Mouse (Mus musculus): ENCODE data around the gene Car10.

Gene Car10

DNA sequence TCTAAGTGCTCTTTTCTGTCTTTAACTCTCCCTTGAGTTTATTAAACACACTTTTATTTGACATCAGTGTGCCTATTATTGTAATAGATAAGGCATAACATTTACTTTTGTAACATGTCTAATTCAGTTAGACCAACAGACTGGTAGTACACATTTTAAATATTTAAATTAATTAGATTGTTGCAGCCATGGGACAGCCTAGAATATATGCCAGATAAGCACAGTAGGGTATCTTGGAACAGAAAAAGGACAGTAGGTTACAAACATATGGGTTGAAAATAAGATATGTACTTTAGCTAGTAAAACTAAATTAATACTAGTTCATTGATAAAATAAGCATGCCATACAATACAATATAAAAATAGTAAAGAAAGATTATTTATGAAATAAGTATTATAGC is 74.6 kb downstream of the Car10 start:
- no peak for DNase-seq (ENCODE audit: low read depth, low spot score)

DNA sequence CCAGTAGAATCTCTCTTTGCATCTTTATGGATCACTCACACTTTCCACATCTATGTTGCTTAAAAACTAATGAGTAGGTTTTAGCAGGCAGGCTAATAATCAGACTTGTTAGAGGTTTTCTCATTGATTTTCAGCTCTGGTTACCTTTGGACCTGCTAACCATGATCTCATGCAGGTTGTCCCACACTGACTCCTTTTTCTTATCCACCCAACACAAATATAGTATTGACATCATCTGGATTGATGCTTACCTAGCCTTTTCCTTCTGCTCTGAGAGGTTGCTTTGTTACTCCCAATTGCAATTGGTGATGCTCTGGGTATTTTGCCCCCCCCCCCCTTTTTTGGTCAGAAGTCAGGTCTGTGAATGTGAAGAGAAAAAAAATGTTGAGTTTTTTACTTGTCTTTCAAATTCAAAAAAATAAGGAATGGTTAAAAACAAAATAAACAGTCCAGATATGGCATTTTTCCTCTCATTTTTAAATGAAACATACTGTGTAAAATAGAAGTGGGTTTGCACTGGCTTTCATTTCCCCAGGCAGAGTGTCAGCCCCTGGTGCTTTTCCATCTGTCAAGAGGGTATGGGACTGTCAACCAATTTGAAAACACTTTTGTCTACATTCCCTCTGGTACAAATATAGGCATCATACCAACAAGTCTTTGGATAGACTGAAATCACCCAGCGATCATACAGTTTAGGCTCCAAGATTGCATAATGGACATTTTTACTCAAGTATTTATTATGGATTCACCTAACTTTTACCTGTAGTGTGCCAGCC is 75.9 kb downstream of the Car10 start:
- DNase-seq (ENCODE audit: low read depth, low spot score), result peak; percentile 96

DNA sequence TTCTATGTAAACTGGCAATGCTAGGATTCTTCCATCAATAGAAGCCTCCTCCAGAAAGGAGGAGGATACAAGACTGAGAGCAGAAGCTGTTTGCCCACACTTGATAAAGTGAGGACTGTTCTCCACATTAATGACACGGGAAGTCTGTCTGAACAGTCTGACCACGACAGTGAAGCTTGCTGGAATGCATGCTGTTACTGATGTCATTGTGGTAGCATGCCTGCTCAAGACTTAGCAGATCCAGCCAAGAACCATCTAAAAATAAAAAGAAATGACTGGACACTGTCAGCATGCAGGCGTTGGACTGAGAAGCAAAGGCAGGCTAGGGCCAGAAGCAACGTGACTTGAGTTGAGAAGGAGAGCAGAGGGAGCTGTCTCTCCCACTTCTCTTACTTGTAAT is 87.6 kb downstream of the Car10 start:
- DNase-seq (ENCODE audit: low read depth, low spot score), result peak; percentile 94

DNA sequence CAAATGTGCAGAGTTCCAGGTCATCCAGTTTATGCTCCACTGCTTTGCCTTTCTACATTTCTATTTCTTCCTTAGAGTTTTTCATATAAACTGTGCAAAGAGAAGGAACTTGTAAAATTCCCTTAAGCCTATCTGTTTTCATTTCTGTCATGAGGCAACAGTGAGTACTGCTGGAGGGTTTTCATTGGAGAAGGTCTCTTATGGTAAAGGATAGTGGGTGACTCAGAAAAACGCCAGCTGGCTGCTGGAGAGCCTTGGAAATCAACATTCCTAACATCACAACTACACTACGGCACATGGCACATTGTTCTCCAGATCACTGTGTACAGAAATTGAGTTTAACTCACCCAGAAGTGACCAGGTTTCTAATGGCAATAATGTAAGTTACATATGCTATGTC is 88.3 kb downstream of the Car10 start:
- peak; percentile 75 for DNase-seq (ENCODE audit: low read depth, low spot score)

DNA sequence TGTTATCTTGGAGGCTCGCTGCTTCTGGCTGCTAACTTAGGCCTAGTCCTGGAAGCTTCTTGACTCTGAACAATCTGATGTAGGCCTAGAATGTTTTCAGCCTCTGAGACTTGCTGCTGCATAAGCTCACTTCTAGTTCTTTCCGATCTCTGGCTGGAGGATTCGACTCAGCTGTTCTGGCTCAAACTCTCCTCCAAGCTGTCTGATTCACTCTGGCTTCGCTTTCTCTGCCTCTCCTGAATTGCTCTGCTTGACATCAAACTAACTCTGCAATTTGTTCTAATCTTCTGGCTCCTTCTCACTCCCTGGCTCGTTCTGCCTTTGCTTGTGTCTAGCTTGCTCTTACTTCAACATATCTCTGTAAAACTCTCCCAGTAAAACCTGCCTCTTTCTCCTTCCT is 90.8 kb downstream of the Car10 start:
- DNase-seq (ENCODE audit: low read depth, low spot score), result peak; percentile 43

DNA sequence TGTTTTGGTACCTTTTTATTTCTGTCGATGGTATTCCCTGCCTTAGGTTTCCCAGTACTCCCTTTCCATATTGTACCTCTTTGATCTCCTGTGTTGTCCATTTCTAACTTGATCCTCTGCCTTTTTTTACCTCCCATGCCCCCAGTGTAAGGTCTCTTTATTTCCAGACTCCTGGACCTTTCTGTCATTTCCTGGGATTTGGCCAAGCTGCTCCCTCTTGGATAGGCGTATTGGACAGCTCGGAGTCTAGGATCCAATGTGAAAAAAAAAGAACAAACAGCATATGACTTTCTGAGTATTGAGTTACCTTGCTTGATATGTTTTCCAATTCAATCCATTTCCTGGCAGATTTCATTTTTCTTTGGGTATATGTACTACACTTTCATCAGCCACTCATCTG is 102.2 kb downstream of the Car10 start:
- peak; percentile 76 for DNase-seq (ENCODE audit: low read depth, low spot score)

DNA sequence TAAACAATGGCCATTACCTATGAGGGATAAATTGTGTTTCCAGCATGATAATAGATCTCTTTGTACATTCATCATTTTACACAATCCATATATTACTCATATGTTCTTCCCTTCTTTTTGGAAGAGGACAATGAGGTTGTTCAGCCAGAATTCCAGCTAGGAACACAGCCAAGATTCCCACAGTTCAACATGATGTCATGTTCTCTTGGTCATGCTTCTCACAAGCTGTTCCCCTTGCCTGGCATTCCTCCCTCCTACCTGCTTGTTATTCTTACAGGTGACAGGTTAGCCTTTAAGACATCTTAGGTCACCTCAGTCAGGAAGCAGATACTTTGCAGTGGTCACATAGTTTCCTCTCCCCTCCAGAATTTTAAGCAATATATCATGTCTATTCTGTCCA is 119.6 kb downstream of the Car10 start:
- peak; percentile 97 for DNase-seq (ENCODE audit: low read depth, low spot score)

DNA sequence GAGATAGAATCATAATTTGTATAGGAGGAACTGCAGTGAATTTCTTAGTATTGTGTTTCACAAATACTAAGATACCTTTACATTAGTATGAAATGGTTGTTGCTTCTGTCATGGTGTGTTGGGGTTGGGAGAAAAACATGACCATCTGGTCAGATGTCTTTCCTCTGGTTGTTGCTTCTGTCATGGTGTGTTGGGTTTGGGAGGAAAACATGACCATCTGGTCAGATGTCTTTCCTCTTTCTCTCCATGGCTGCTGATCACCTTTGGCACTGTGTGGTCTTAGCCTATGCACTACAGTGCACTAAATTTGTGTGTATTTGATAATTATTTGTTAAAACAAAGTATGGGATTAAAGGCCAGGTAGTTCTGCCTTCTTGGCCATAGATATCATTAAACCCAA is 132.2 kb downstream of the Car10 start:
- peak; percentile 75 for DNase-seq (ENCODE audit: low read depth, low spot score)

DNA sequence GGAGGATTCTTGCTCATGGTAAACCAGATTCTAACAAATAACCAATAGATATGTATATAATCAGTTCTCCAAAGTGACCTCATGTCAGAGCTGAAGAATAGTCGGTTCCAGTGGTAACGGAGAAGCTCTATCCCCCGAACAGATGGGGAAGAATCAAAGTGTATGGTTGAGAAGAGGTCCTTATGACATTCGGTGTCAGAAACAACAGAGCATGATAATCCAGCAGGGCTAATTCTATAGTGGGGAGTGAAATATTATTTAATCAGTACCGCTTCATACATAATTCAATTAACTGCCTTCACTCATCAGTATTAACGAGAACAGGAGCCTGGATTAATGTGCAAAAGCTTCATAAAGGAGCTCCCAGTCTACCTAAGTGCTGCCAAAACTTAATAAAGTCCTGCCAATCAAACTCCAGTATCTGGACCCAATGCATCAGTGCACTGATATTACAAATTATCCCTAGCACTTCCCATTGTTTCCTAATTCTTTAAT is 152.0 kb downstream of the Car10 start:
- DNase-seq (ENCODE audit: low read depth, low spot score), result no peak

DNA sequence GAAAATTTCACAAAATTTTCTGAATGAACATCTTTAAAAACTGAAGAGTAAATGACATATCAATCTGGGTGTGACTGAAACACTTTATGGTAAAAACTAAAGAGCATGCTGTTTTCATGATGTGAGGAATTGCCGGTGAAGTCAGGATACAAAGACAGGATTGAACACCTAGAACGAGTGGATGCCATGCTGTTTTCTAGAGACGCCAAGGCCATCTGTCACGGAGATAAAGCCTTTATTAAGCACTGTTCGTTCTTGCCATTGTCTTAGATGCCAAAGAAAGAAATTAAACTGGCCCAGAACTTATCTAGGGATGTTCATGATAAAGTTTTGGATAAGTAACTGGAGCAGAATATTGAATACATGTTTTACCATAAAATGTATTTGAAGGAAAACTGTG is 153.9 kb downstream of the Car10 start:
- peak; percentile 71 for DNase-seq (ENCODE audit: low read depth, low spot score)

DNA sequence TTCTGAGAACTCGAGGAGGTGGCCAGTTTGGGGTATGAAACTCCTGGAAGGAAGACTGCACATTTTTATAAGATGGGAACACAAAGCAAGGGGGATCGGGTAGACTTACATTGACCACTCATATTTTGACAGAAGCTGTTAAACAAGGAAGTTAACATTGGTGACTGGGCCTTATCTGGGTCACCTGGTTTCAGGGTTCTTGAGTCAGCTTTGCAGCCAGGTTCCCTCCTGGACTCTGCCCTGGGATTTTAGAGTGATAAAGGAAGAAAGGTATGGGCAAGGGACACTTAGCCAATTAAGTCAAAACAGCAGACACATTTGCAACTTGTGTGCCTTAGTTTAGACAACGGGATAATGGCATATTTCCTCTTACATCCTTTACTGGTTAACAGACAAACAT is 166.2 kb downstream of the Car10 start:
- DNase-seq (ENCODE audit: low read depth, low spot score), result no peak

DNA sequence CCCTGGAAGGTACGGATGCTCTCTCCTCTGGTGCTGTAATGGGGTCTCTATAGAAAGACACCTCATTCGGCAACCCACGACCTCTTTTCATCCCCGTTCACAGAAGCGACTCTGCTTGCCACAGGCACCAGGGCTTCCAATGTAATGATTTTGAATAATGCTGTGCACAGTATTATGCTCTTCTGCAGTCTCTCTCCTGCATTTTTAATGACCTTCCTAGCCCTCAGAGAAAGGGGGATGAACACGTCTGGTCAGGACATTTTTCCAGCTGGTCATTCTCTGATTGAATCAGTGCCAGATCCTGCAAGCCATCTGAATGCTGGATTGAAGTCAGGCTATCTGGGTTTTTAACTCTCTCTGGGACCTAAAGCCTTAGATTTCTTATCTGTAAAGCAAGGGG is 174.2 kb downstream of the Car10 start:
- peak; percentile 89 for DNase-seq (ENCODE audit: low read depth, low spot score)

DNA sequence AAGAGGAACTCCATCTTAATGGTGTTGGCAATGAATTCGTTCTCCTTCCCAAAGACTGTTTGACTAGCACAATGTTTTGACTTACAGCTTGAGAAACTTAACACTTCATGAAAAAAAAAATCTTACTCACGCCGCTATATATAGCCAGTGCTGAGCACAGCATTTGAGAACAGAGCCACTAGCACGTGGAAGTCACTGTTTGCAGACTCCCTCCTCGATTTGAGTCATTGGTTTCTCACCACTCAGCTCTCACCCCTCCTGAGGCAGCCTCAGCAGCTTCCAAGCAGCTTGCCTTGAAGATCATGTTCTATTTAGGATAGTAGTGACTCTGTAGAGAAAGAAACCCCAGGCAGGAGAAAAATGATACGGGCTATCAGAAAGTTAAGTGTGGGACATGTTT is 176.1 kb downstream of the Car10 start:
- DNase-seq (ENCODE audit: low read depth, low spot score), result peak; percentile 96

DNA sequence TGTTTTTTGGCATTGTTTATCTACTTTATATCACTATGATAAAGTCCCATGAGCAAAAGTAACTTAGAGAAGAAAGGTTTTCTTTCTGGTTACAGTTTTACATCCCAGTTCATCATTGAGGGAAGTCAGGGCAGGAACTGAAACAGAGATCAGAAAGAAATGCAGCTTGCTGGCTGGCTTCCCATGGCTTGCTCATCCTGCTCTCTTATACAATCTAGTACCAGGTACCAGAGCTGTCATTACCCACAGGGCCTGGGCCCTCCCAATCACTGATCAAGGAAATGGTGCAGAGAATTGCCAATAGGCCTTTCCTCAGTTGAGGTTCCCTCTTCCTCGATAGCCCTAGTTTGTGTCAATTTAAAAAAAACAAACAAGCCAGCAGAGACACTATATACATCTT is 195.8 kb downstream of the Car10 start:
- DNase-seq (ENCODE audit: low read depth, low spot score), result peak; percentile 45

DNA sequence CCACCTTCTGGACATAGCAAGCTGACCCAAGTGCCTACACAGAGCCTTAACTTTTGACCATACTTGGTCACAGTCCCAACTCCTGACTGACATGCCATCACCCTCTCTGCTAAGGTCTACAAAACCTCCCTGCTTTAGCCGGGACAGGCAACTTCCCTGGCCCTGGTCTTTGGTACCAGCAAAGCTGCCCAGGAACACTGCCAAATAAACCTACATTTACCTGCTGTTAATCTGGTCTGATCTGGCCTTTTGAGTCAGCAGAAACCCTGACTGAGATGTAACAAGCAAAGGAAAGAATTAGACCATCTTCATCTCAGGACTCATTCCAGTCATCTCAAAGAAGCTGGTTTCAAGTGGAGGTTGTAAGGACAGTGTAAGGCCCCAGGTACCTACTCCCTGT is 212.2 kb downstream of the Car10 start:
- DNase-seq (ENCODE audit: low read depth, low spot score), result peak; percentile 75

DNA sequence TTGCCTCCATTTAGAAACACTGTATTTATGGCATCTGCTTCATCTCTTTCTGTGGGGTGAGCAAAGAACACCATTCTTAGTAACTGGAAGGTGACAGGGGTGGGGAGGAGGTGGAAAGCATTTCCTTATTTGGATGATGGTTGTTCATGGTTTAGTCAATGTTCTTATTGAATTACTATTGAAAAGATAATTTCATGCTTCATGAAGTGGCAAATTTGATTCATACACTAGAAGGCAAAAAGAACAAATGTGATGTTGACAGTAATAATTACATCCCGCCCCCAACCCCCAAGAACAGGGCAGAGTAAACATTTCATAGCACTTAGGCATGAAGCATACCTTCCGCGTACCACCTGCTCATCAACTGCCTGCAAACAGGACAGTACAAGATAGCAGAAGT is 239.9 kb downstream of the Car10 start:
- peak; percentile 47 for DNase-seq (ENCODE audit: low read depth, low spot score)

DNA sequence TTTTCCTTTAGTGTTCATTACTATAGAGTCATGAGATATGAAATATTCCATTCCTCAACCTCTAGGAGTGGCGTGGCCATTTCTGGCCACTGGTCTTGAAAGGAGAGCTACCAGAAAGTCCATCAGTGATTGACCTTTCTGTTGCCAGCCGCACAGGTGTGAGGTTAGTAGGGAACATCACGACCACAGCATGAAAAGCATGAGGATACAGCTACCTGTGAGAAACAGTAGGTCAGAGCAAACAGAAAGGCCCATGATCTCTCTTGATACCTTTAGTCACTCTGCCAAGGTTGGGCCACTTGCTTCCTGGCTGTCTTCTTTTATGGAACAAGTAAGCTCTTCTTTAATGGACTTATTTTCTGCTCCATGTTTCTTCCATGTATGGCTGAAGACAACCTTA is 246.1 kb downstream of the Car10 start:
- peak; percentile 66 for DNase-seq (ENCODE audit: low read depth, low spot score)

DNA sequence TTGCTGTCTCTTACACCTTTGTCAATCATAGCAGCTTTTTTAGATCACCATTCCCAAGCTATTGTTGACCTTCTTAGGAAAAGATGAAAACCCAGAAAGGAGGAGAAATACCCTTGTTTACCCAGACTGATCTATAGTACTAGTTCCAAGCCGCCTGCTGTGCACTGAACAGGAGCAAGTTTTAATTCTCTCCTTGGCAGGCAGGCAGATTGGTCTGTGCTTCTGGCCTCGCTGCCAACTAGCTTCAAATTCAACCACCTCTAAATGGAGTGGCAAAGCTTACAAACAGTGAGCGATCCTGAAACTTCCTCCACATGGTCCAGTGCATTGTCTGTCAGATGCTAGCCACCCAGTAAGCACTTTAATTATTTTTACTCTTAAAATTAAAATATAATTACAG is 247.0 kb downstream of the Car10 start:
- peak; percentile 94 for DNase-seq (ENCODE audit: low read depth, low spot score)

DNA sequence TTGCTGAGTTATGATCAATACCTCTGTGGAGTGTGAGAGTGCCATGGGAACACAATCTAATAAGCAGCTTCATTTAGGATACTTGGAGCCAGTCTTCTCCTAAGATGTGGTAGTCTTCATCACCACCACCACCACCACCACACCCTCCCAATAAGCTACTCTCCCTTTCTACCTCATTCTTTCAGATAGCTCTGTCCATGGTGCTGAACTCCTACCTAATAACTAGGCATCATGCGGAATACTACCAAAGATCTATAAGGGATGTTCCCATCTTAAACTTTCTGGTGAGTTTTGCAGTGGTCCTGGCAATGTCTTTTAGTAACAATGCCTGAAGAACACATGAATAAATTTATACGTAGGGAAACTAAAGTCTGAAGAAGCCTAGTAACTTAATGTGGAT is 263.7 kb downstream of the Car10 start:
- no peak for DNase-seq (ENCODE audit: low read depth, low spot score)

DNA sequence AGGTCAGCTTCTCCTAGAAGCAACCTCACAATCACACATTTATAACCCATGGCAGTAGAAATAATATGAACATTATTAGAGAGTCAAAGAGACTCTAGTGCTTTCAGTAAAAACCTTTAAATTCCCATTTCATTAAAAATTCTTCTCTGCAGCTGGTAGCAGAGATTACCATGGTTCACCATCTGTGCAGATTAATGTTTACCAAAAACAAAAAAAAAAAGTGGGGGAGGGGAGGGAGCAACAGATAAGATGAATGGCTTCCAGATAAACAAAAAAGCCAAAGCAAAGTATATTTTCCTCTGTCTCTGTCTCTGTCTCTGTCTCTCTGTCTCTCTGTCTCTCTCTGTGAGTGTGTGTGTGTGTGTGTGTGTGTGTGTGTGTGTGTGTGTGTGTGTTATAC is 266.3 kb downstream of the Car10 start:
- peak; percentile 25 for DNase-seq (ENCODE audit: low read depth, low spot score)

DNA sequence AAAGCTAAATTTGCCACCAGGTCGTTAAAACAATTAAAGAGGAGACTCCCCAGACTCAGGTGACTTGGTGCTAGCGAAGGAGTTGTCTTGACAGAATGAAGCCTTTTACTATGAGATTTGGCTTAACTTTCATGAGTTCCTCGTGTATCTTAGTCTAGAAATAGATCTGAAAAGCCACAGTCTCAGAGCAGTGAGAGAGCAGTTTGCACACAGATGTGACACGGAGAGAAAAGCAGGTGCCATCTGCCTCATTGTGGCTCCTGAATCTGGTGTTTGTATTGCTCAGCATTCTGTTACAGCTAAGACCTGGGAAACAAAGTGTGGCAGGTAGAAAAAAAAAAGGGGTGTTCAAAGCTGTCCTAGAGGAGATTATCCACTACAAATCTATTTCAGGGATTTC is 269.4 kb downstream of the Car10 start:
- DNase-seq (ENCODE audit: low read depth, low spot score), result peak; percentile 73

DNA sequence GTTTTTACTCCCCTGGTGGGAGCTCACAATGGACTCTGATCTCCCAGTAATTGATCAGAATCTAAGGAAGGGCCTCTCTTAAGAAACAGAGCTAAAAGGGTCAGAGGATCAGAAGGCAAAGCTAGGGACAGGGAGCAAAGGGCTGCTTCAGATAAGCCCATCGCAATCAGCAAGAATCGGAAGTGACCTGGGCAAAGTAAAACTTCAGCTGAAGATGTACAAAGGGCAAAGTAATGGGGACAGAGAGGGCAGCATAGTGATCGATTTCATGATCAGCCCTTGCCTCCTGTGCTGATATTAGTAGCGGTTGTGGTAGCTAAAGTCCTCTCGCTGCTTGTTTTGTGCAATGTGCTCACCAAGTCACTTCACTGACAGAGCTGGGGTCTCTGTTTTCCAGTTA is 269.9 kb downstream of the Car10 start:
- no peak for DNase-seq (ENCODE audit: low read depth, low spot score)

DNA sequence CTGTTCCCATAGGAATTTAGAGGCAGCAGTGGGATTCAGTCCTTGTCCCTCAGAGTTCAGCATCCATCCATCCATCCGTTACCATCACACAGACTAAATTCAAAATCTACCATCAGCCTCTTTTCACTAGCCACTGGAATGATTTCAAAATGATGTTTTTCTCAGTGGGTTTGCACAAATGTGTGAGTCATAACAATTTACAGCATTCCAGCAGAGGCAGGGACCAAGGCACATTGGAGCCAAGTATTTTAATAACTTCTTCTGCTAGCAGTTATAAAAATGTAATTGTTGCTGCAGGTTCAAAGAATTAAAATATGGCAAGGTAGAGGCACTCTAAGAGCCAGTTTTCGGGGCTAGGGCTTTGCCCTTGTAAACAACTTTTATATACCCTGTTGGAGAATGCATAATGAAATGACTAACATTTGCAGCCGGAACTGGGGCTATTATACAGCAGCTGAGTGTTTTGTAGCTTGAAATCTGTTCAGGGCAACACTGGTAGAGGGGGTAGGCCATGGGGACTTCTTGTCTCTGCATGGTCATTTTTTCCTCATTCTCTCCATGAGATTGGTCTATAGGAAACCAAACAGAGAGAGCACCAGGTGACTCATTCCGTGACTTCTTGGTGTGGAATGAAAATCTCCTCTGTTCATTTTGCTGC is 276.0 kb downstream of the Car10 start:
- peak; percentile 70 for DNase-seq (ENCODE audit: low read depth, low spot score)
